Mouse (Mus musculus) lung, adult 2 months (tissue): Measurements from ENCODE around the gene Immp2l.

ENCODE experiments used
- CTCF ChIP-seq: fragments of 200-500 bp; IDR thresholded peaks from 2 replicates; pipeline ENCODE4 v1.5.1; 2011; ENCODE audit warnings: mild to moderate bottlenecking, low read length, control low read depth; ENCODE audit not compliant: insufficient read depth
- POLR2A ChIP-seq: fragments of 200-500 bp; IDR thresholded peaks from 2 replicates; pipeline ENCODE4 v1.6.1; 2011; ENCODE audit warnings: low read depth, mild to moderate bottlenecking, control low read depth, low read length, borderline replicate concordance; ENCODE audit errors: extremely low read depth

DNA sequence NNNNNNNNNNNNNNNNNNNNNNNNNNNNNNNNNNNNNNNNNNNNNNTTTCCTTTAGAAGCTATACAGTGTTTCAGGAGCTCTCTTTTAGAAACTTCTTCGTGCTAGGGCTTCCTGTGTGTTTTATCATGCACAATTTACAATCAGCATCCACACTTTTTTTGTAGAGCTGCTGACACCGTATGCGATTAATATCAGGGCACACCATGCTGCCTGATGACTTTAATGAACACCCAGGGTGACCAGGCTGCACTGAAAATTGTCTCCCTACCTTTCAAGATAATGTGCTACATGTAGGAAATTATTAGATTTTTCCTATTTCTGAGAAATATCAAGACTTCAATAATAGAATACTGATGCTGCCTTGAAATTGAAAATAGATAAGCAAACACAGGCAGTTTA lies 549.9 kb downstream of the Immp2l start:
- no peak for TF ChIP-seq CTCF
- TF ChIP-seq POLR2A = no peak
